In genomic region chr4:95158632-95159424, GRCm38 (mm10) we compare ENCODE assay signal across 19 mouse cellular contexts.
DNase-seq lines count a peak whose midpoint lies in the region; ATAC-seq and TF ChIP-seq lines count a peak whose summit lies in the region.
"Had no signal": no experiment of that assay in that cellular context is flagged by ENCODE, and none has a peak within 500 bp of the region (broad histone marks: within the 10 kb centered on the region; RNA-seq: fewer than 3 reads in every experiment).

No protein-coding gene starts in this region.

- peak; percentile 33 for DNase-seq in adrenal gland, adult 8-10 months
- no peak for DNase-seq in adrenal gland, postnatal 25 days
- DNase-seq in limb, embryonic 14.5 days (ENCODE audit: low spot score): peak; percentile 34
- no peak for DNase-seq in limb, embryonic 10.5 days (ENCODE audit: low spot score)
- DNase-seq in Patski (ENCODE audit: low read depth, low spot score): peak; percentile 31
- no peak for DNase-seq in kidney, adult 11 months
- DNase-seq: cerebellum, adult 18-20 months; forebrain, postnatal 0 days; kidney, adult 18-20 months; kidney, postnatal 25 days; spleen, adult 18-20 months; thymus, postnatal 25 days had no signal

- in situ Hi-C loops in Patski (cut with MboI; ENCODE audit: low pct_unique_long_range_greater_than_20kb): no loop called here

- POLR2A ChIA-PET in Patski (lab: Charles Lee): no interaction called here

- no peak overlapping the region for H3K9ac ChIP-seq in limb, embryonic 14.5 days (ENCODE audit: low read depth, low read length, severe bottlenecking)
- no peak overlapping the region for H3K9ac ChIP-seq in limb, embryonic 15.5 days
- H3K9ac ChIP-seq: forebrain, postnatal 0 days; hindbrain, embryonic 15.5 days; liver, embryonic 15.5 days; neural tube, embryonic 15.5 days; stomach, embryonic 15.5 days had no signal

- H3K27me3 ChIP-seq in limb, embryonic 14.5 days (ENCODE audit: control insufficient read depth, insufficient read depth, low read length): no peaks in the 10 kb centered on the region
- H3K27me3 ChIP-seq in limb, embryonic 10.5 days (ENCODE audit: low read depth, poor library complexity, severe bottlenecking): no peaks in the 10 kb centered on the region
- no peaks in the 10 kb centered on the region for H3K27me3 ChIP-seq in Patski
- no peaks in the 10 kb centered on the region for H3K27me3 ChIP-seq in limb, embryonic 15.5 days
- H3K27me3 ChIP-seq: liver, embryonic 15.5 days; neural tube, embryonic 15.5 days; stomach, embryonic 15.5 days had no signal

- H3K4me2 ChIP-seq in limb, embryonic 14.5 days (replicated peaks; ENCODE audit: low read depth, low read length, severe bottlenecking): no peak overlapping the region
- no peak overlapping the region for H3K4me2 ChIP-seq in limb, embryonic 15.5 days
- H3K4me2 ChIP-seq: hindbrain, embryonic 15.5 days; liver, embryonic 15.5 days; neural tube, embryonic 15.5 days; stomach, embryonic 15.5 days had no signal

- no peaks in the 10 kb centered on the region for H3K36me3 ChIP-seq in limb, embryonic 14.5 days (ENCODE audit: control insufficient read depth, insufficient read depth, low read length)
- H3K36me3 ChIP-seq in limb, embryonic 10.5 days: no peaks in the 10 kb centered on the region
- H3K36me3 ChIP-seq in limb, embryonic 15.5 days: no peaks in the 10 kb centered on the region
- H3K36me3 ChIP-seq: hindbrain, embryonic 15.5 days; liver, embryonic 15.5 days; midbrain, embryonic 10.5 days; neural tube, embryonic 15.5 days; stomach, embryonic 15.5 days had no signal

- CTCF ChIA-PET in Patski (lab: Charles Lee): interaction anchor here (0.9 kb wide), 1 partner anchor 9 kb away, joined by 3 read pairs; no protein-coding TSS in a partner anchor

- no peak overlapping the region for H3K4me3 ChIP-seq in limb, embryonic 14.5 days (replicated peaks; ENCODE audit: low read length)
- H3K4me3 ChIP-seq in limb, embryonic 10.5 days: no peak overlapping the region
- no peak overlapping the region for H3K4me3 ChIP-seq in limb, embryonic 15.5 days
- H3K4me3 ChIP-seq: hindbrain, embryonic 15.5 days; liver, embryonic 15.5 days; midbrain, embryonic 10.5 days; neural tube, embryonic 15.5 days; stomach, embryonic 15.5 days had no signal

- no peak for ATAC-seq in limb, embryonic 14.5 days (ENCODE audit: low FRiP score, low read depth)
- no peak for ATAC-seq in Patski
- no peak for ATAC-seq in limb, embryonic 15.5 days (ENCODE audit: insufficient number of reproducible peaks, low FRiP score, low TSS enrichment, low read depth)
- no peak for ATAC-seq in frontal cortex, adult (ENCODE audit: low TSS enrichment)
- ATAC-seq: forebrain, postnatal 0 days had no signal

- no peak for TF ChIP-seq CTCF in Patski (IDR thresholded peaks at IDR 0.05)

- no peaks in the 10 kb centered on the region for H3K9me3 ChIP-seq in limb, embryonic 14.5 days (ENCODE audit: control insufficient read depth, low read length)
- H3K9me3 ChIP-seq in limb, embryonic 10.5 days (replicated peaks): no peaks in the 10 kb centered on the region
- H3K9me3 ChIP-seq in limb, embryonic 15.5 days: no peaks in the 10 kb centered on the region
- H3K9me3 ChIP-seq: hindbrain, embryonic 15.5 days; liver, embryonic 15.5 days; midbrain, embryonic 10.5 days; neural tube, embryonic 15.5 days; stomach, embryonic 15.5 days had no signal

- WGBS in limb, embryonic 14.5 days: 57% methylated on average over 6 of the region's 6 CpGs
- WGBS in limb, embryonic 10.5 days: 85% methylated on average over 6 of the region's 6 CpGs
- 54% methylated on average over 6 of the region's 6 CpGs for WGBS in limb, embryonic 15.5 days

- H3K27ac ChIP-seq in limb, embryonic 14.5 days (replicated peaks; ENCODE audit: low read depth, low read length): no peak overlapping the region
- no peak overlapping the region for H3K27ac ChIP-seq in limb, embryonic 10.5 days
- H3K27ac ChIP-seq in limb, embryonic 15.5 days: 0 out of 2 replicates have a peak overlapping the region, but pooled peaks have one; percentile 0
- H3K27ac ChIP-seq: hindbrain, embryonic 15.5 days; midbrain, embryonic 10.5 days; neural tube, embryonic 15.5 days had no signal

- peaks cover 16% of the 10 kb centered on the region for H3K4me1 ChIP-seq in limb, embryonic 14.5 days (ENCODE audit: control insufficient read depth, insufficient read depth, low read length)
- peaks cover 35% of the 10 kb centered on the region for H3K4me1 ChIP-seq in limb, embryonic 10.5 days
- peaks cover 18% of the 10 kb centered on the region for H3K4me1 ChIP-seq in limb, embryonic 15.5 days

- no peak for TF ChIP-seq POLR2A in limb, embryonic 14.5 days (IDR thresholded peaks at IDR 0.05; ENCODE audit: borderline replicate concordance, extremely low read depth, insufficient read depth, insufficient read length)

Comparison
In these comparisons a context has a peak if more than half of its experiments do, and no peak if none do; other contexts are left out.
1. DNase-seq: peak in adrenal gland, adult 8-10 months (single experiment), limb, embryonic 14.5 days (single experiment) and Patski (single experiment); none in adrenal gland, postnatal 25 days (single experiment), limb, embryonic 10.5 days (single experiment) and kidney, adult 11 months (single experiment).